Mouse (Mus musculus): ENCODE results near the gene Ugt1a2.
A peak's percentile ranks its signal among the peaks of the same experiment; 100 is the strongest.
"Not testable (repeated sequence)": the region's sequence is repeated elsewhere in the genome, so short reads cannot be mapped to it uniquely, and the experiment has no call there.

Ugt1a2 gene

DNA sequence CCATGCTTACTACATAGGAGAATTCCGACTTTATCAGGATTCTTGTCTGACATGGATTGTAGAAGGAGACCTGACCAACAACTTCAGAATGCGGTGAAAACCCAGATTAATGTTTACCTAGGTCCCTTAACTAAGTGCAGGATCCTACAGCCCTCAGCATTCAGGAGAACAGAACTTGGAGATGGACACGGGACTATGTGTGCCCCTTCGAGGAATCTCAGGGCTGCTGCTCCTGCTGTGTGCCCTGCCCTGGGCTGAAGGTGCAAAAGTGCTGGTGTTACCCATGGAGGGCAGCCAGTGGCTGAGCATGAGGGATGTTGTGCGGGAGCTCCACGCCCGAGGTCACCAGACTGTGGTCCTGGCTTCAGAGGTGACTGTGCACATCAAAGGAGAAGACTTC, at the start of gene Ugt1a2:
Gene Ugt1a2 (plus strand): TSS at position 146 of the 400 bp plus-strand sequence.
- DNase-seq: no peak

- DNase-seq: no peak
Observed at GRCm38 (mm10) chr1:88158430-88158829, 42.0 kb upstream of the Ugt1a2 start.

DNA sequence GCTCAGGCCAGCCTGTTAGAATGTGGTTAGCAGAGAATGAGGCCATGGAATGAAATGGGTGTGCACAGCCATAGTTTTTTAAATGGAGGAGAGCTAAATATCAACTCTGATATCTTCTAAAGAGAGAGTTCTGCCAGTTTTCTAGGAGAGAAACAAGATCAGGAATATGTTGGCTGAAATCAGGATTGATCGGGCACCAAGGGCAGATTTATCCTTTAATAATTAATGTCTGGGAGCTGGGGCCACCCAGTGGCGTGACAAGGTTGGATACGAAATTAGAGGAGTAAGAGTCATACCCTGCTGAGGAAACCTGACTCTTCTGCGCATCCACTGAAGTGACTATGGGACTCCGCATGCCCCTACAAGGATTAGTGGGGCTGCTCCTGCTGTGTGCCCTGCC, 34.7 kb upstream of the Ugt1a2 start, which contains the start of gene Ugt1a5:
Gene Ugt1a5 (plus strand): TSS at position 302 of the 400 bp plus-strand sequence.
- no peak for DNase-seq

GRCm38 (mm10) chr1:88172190-88172589, 28.2 kb upstream of the Ugt1a2 start:
- DNase-seq: not testable (repeated sequence)

GRCm38 (mm10) chr1:88179657-88180056, 20.7 kb upstream of the Ugt1a2 start:
- no peak for DNase-seq

DNA sequence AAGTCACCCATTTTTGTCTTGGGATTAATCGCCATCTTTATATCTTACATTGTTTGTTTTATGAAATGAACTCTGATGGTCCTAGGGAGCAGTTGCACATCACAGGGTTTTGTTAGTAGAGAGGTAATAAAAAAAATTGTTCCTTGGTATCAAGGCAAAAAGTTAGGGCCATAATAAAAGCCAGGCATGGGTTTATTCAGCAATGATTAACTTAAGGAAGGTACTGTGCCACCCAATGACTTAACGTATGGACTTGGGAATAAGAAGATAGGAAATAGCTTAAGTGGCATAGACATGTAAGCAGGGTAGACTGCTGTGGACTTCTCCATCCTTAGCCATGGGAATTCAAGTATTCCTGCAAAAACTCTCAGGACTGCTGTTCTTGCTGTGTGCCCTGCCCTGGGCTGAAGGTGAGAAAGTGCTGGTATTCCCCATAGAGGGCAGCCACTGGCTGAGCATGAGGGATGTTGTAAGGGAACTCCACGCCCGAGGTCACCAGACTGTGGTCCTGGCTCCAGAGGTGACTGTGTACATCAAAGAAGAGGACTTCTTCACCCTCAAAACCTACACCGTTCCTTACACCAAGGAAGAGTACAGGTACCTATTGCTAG, 14.0 kb upstream of the Ugt1a2 start:
- no peak for DNase-seq

DNA sequence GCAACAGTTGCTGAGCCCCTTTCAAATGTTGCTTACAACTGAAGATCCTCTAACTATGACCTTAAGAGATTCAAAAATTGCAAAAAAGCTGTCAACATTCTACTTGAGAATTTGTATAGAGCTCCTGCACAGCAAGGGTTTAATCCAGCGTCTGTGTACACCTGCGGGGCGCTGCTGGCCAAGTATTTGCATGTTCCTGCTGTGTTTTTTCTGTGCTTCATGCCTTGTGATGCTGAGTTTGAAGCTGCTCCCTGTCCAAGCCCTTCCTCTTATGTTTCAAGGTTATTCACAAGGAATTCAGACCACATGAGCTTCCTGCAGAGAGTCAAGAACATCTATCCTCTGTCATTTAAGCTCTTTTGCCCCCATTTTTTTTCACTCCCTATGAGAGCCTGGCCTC, 8.3 kb upstream of the Ugt1a2 start:
- no peak for DNase-seq

- no peak for DNase-seq
Observed at GRCm38 (mm10) chr1:88195687-88196086, 4.7 kb upstream of the Ugt1a2 start.

- DNase-seq: no peak
Observed at GRCm38 (mm10) chr1:88197443-88197842, 3.0 kb upstream of the Ugt1a2 start.

DNA sequence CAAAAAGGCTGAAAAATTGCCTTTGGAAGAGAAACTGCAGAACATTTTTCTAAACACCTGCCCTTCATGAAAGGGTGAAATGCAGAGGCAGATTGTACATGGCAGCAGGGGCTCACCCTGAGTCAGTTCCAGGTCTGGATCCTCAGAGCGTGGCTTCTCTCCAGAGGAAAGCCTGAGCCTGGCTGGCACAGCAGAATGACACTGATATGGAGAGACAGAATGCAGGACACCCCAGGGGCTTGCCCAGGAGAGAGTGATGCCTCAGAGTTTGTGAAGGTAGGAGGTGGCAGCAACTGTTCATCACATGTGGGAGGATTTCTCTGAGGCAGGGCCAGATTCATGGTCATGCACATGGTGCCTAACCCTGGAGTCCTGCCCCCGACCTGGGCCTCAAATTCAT, 405 bp upstream of the Ugt1a2 start:
- no peak for DNase-seq

- peak; percentile 79 for DNase-seq
Observed at GRCm38 (mm10) chr1:88205294-88205922, 5.0 kb downstream of the Ugt1a2 start, which contains the start of gene Dnajb3. TSS of gene Dnajb3 (minus strand) at chr1:88205782.

DNA sequence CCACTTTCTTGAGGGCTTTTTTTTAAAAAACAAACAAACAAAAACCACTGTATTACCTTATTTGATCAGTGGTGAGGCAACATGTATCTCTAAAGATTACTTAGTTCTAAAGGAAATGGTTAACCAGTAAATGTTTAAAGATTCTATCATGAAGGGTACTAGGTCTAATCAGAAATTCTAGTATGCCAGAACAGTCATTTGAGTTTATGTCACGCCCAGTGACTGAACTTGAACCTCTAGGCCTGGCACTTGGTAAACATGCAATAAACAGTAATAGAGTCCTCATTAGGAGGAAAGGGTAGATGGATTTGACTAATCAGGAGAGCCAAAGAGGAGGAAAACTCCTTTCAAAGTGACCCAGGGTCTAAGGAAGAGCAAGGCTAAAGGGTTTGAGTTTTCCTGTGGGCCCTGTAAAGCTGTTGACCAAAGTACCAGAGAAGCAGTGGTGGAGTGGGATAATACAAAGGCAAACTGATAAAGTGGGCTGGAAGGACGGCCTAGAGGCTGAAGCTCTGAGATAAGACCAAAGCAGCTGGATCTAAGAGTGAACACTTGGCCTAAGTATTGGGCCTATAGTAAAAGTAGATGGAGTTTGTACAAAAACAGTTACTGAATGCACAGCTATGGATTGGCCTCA, 6.6 kb downstream of the Ugt1a2 start:
- no peak for DNase-seq

- no peak for DNase-seq
Observed at GRCm38 (mm10) chr1:88211812-88212211, 11.4 kb downstream of the Ugt1a2 start, which contains the start of gene Ugt1a1. TSS of gene Ugt1a1 (plus strand) at chr1:88211959.

GRCm38 (mm10) chr1:88212341-88213045, 12.1 kb downstream of the Ugt1a2 start:
- no peak for DNase-seq

DNA sequence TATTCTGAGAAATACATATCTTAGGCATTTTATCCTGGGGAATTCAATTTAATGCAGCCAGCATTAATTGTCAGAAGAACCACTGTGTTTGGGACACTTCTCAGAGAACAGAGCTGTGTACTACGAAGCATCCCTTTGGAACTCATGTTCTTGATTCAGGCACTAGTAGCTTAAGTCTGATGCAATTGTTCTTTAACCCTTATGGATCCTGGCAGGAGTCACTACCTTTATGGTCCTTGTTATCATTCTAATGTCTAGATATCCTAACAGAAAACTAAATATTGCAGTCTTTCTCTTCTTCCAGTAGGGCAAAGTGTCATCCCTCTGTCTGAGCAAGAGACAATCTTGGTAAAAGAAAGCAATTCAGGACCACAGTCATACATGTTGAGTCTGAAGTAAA, 12.7 kb downstream of the Ugt1a2 start:
- DNase-seq: no peak

DNA sequence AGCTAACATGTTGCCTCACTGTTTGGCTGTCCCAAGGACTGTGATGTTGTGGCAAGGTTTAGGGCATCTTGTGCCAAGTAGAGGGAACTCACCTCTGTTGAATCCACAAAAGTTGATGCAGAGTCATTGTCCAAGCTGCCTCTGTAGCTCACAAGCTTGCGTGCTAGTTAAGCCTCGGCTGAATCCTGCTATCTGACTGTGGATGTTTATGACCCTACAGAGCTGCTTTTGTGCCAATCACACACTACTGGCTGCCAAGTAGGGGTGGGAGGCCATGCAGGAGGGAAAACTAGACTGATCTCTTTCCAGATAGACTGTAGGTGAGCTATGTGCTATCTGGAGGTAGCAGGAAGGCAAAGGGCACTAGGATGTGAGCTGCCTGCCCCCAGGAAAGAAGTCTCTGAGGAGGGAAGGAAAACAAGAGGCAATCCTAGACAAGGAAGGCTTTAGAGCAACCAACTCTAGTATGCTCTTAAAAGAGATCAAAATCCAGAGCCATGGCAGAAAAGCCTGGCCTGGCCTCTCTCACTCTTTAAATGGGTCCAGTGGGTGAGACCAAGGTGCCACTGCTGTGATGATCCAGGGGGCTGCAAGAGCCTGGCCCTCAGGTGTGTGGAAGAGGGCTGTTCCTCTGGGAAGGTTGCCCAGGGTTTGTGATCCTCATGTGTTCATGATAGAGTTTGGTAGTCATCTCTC, 13.5 kb downstream of the Ugt1a2 start:
- no peak for DNase-seq

DNA sequence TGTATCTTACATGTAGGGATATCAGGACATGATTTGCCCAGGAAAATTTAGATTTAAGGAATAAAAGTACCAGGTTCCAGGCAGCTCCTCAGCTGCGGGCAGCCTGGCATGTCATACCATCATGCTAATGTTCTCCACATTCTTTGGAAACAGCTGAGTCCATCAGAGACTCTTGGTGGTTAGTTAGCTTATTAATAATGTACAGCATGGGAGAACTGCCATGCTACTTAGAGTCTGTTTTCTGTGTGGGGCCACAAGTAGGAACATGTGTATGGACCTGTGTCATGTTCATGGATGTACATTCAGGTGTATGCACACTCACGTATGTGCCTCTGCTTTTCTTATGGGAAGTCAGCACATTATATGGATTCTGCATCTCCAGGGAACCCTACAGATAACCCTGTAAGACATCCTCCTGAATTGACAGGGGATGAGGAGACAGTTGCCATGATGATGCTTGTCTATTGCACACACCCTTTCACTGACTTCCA, 14.1 kb downstream of the Ugt1a2 start:
- no peak for DNase-seq

GRCm38 (mm10) chr1:88215466-88216380, 15.3 kb downstream of the Ugt1a2 start:
- DNase-seq: no peak

DNA sequence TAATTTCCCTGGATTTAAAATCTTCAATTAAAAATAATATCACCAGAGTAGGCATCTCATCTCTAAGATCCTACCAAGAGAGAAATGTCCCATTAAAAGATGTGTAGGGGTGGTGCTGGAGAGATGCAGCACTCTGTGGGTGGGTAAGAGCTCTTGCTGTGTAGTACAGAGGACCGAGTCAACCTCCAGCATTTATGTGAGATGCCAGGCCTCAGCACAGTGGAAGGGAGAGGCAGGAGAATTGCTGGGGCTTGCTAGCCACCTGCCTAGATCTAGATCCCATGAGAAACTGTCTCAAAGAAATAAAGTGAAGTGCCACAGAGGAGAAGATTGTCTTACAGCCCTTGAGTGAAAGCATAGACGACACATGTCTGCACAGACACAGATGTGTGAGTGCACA, 16.1 kb downstream of the Ugt1a2 start:
- DNase-seq: no peak

GRCm38 (mm10) chr1:88217144-88217543, 16.7 kb downstream of the Ugt1a2 start:
- DNase-seq: no peak

GRCm38 (mm10) chr1:88217576-88217975, 17.2 kb downstream of the Ugt1a2 start:
- no peak for DNase-seq

- DNase-seq: no peak
Observed at GRCm38 (mm10) chr1:88218051-88218450, 17.6 kb downstream of the Ugt1a2 start.

All from right cerebral cortex, postnatal 4 days (tissue).